Comparison of ENCODE assay signal across 9 mouse cellular contexts in the genomic region with DNA sequence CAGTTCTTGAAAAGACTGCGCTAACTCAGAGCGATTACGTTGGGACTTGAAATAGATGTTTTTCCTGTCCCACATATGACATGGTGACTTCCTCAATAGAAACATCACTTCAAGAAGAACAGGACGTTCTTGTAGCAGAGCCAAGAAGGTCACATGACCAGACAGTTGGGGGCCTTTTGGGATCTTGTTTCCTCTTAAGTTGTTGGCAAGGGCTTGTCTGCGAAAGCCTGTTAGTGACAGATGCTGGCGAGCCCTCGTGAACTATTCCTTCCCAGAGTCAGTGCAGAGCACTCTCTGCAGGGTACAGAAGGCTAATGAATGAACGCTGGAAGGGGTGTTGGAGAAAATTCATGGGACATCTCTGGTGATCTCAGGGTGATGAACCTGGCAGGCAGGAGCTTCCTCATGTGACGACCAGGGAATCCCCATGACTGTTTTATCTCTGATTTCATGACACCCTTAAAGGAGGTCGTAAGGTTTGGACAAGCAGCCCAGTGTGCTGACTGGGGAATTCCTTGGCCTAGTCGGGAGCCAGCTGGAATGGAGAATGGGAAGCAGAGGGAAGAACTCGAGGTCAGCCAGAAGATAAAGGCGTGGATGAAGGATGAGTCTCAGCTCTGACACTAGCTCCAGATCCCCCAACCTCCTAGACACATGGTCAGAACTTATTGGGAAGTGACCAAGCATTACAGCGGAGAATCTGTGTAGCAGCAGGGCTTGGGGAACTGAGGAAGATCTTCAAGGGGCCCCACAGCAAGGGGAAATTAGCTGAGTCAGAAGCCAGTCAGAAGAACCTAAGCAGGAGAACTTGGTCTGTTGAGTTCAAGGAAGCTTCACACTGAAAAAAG. TPM values are rescaled to one million over a fixed set of nuclear protein-coding genes. Genes with fewer than 3 reads are reported as not detected.
DNase-seq lines count a peak whose midpoint lies in the region; ATAC-seq and TF ChIP-seq lines count a peak whose summit lies in the region.
"Had no signal": no experiment of that assay in that cellular context is flagged by ENCODE, and none has a peak within 500 bp of the region (broad histone marks: within the 10 kb centered on the region; RNA-seq: fewer than 3 reads in every experiment).

No protein-coding gene starts in this region.

- intact Hi-C loops in gastrocnemius, adult 2 months (cut with DNase I) = loop anchor here (5.0 kb wide), 1 partner anchor 39 kb away; no protein-coding TSS in a partner anchor

- TF ChIP-seq CTCF in gastrocnemius, adult 2 months (IDR thresholded peaks at IDR 0.05) = no peak

- WGBS in embryonic facial prominence, embryonic 14.5 days = 61% methylated on average over 14 of the region's 14 CpGs
- 83% methylated on average over 14 of the region's 14 CpGs for WGBS in embryonic facial prominence, embryonic 10.5 days

- peak; percentile 63; the same call in 1 of the 2 replicates for ATAC-seq in embryonic facial prominence, embryonic 14.5 days (ENCODE audit: low read depth)
- ATAC-seq in megakaryocyte, adult 5-6 weeks (ENCODE audit: poor library complexity, severe bottlenecking) = peak; percentile 88

- no peak overlapping the region for H3K4me2 ChIP-seq in embryonic facial prominence, embryonic 14.5 days (ENCODE audit: low read depth, low read length)
- H3K4me2 ChIP-seq: neural tube, embryonic 12.5 days had no signal

- H3K4me3 ChIP-seq in embryonic facial prominence, embryonic 14.5 days (ENCODE audit: low read depth, low read length) = no peak overlapping the region
- H3K4me3 ChIP-seq in embryonic facial prominence, embryonic 10.5 days = no peak overlapping the region
- 0 out of 2 replicates have a peak overlapping the region, but pooled peaks have one; percentile 23 for H3K4me3 ChIP-seq in gastrocnemius, adult 2 months
- H3K4me3 ChIP-seq: neural tube, embryonic 12.5 days had no signal

- peak; percentile 85 for DNase-seq in embryonic facial prominence, embryonic 14.5 days (ENCODE audit: low spot score)
- DNase-seq in embryonic facial prominence, embryonic 10.5 days (ENCODE audit: low spot score) = no peak
- DNase-seq in B cell, adult 2 months = peak; percentile 55 to 58
- peak; percentile 82 for DNase-seq in gastrocnemius, adult 2 months
- peak; percentile 80 to 82 for DNase-seq in kidney, adult 8-10 months
- DNase-seq in urinary bladder, postnatal 25 days (ENCODE audit: low spot score) = peak; percentile 30
- DNase-seq in layer of hippocampus, postnatal 10 days (ENCODE audit: low spot score in 2 of 2) = no peak

- no peaks in the 10 kb centered on the region for H3K27me3 ChIP-seq in embryonic facial prominence, embryonic 14.5 days (replicated peaks; ENCODE audit: control insufficient read depth, insufficient read depth, low read length)
- H3K27me3 ChIP-seq in embryonic facial prominence, embryonic 10.5 days (replicated peaks; ENCODE audit: low read depth, poor library complexity, severe bottlenecking) = no peaks in the 10 kb centered on the region
- H3K27me3 ChIP-seq: neural tube, embryonic 12.5 days had no signal

- no peaks in the 10 kb centered on the region for H3K9me3 ChIP-seq in embryonic facial prominence, embryonic 14.5 days (ENCODE audit: control insufficient read depth, low read length)
- no peaks in the 10 kb centered on the region for H3K9me3 ChIP-seq in embryonic facial prominence, embryonic 10.5 days
- H3K9me3 ChIP-seq: neural tube, embryonic 12.5 days had no signal

- H3K9ac ChIP-seq in embryonic facial prominence, embryonic 14.5 days (ENCODE audit: low read depth, low read length) = no peak overlapping the region
- H3K9ac ChIP-seq: neural tube, embryonic 12.5 days had no signal

- peaks cover 4% of the 10 kb centered on the region; the same call in 1 of the 2 replicates for H3K4me1 ChIP-seq in embryonic facial prominence, embryonic 14.5 days (ENCODE audit: control insufficient read depth, insufficient read depth, low read length)
- H3K4me1 ChIP-seq in embryonic facial prominence, embryonic 10.5 days = no peaks in the 10 kb centered on the region
- H3K4me1 ChIP-seq: neural tube, embryonic 12.5 days had no signal

- H3K36me3 ChIP-seq in embryonic facial prominence, embryonic 14.5 days (ENCODE audit: control insufficient read depth, insufficient read depth, low read length) = no peaks in the 10 kb centered on the region
- H3K36me3 ChIP-seq in embryonic facial prominence, embryonic 10.5 days (replicated peaks) = no peaks in the 10 kb centered on the region
- H3K36me3 ChIP-seq: neural tube, embryonic 12.5 days had no signal

- H3K27ac ChIP-seq in embryonic facial prominence, embryonic 14.5 days (replicated peaks; ENCODE audit: low read depth, low read length) = peak overlapping the region; percentile 11; the same call in 1 of the 2 replicates
- H3K27ac ChIP-seq in embryonic facial prominence, embryonic 10.5 days (replicated peaks) = no peak overlapping the region
- peak overlapping the region; percentile 84 for H3K27ac ChIP-seq in gastrocnemius, adult 2 months
- H3K27ac ChIP-seq: neural tube, embryonic 12.5 days had no signal

RNA-seq across cellular contexts. Expression of a gene that starts 59.1 kb away (rescaled TPM):
- 11.2 and 12.6 TPM in 2 replicates for polyA plus RNA-seq in embryonic facial prominence, embryonic 14.5 days (2014; fragmentation: Nextera tagmentation; extraction: Ambion mirVana)
- 1.4 and 1.8 TPM in 2 replicates for polyA plus RNA-seq in embryonic facial prominence, embryonic 10.5 days (2016; fragmentation: Nextera tagmentation; extraction: Ambion mirVana)
- 1 to 10 TPM; 3.6 to 8.7 TPM for total RNA-seq in gastrocnemius, adult 2 months (2021)
- 468 and 475 TPM in 2 replicates for total RNA-seq in megakaryocyte, adult 5-6 weeks (2015)
- total RNA-seq in megakaryocyte, adult 5-6 weeks (2017) = 389 and 431 TPM in 2 replicates
- total RNA-seq in layer of hippocampus, postnatal 10 days (2021) = 1 to 10 TPM; 8.2 to 9.3 TPM

Comparison
In these comparisons a context has a peak if more than half of its experiments do, and no peak if none do; other contexts are left out.
1. DNase-seq: peak in embryonic facial prominence, embryonic 14.5 days (single experiment), B cell, adult 2 months (2 of 2), gastrocnemius, adult 2 months (single experiment), kidney, adult 8-10 months (2 of 2) and urinary bladder, postnatal 25 days (single experiment); none in embryonic facial prominence, embryonic 10.5 days (single experiment) and layer of hippocampus, postnatal 10 days (0 of 2).
2. RNA of a gene that starts 59.1 kb away (total RNA-seq): 389 to 475 TPM in megakaryocyte, adult 5-6 weeks; 8.2 to 9.3 TPM in layer of hippocampus, postnatal 10 days and 3.6 to 8.7 TPM in gastrocnemius, adult 2 months; every median in the first group is over 10 times any median in the second.